Mouse (Mus musculus) lung, adult 2 months (tissue): Measurements from ENCODE around the gene Bbs5. TPM values are rescaled to one million over a fixed set of nuclear protein-coding genes. Genes with fewer than 3 reads are reported as not detected.
"Not testable (repeated sequence)": the region's sequence is repeated elsewhere in the genome, so short reads cannot be mapped to it uniquely, and the experiment has no call there.

Experiments
- DNase-seq: peaks from one replicate; pipeline ENCODE4 v3.0.0; 2022
- H3K4me1 ChIP-seq: fragments of 200-500 bp; 2 replicates; pipeline ENCODE4 v1.6.1; 2011; ENCODE audit warnings: low read length; ENCODE audit not compliant: control insufficient read depth, insufficient read depth
- H3K4me3 ChIP-seq: fragments of 200-500 bp; replicated peaks from 2 replicates; pipeline ENCODE3; 2011; ENCODE audit warnings: low read depth, mild to moderate bottlenecking, control low read depth, low read length; ENCODE audit errors: extremely low read depth
- CTCF ChIP-seq: fragments of 200-500 bp; IDR thresholded peaks from 2 replicates; pipeline ENCODE4 v1.5.1; 2011; ENCODE audit warnings: mild to moderate bottlenecking, low read length, control low read depth; ENCODE audit not compliant: insufficient read depth
- POLR2A ChIP-seq: fragments of 200-500 bp; IDR thresholded peaks from 2 replicates; pipeline ENCODE4 v1.6.1; 2011; ENCODE audit warnings: low read depth, mild to moderate bottlenecking, control low read depth, low read length, borderline replicate concordance; ENCODE audit errors: extremely low read depth
- WGBS: fragments of 180-500 bp; shearing (Covaris S2); methylation state at CpG from one replicate; pipeline ENCODE4 v1.1.7; 2018; 5-methylcytosine and 5-hydroxymethylcytosine counted together
- polyA plus RNA-seq: library from polyadenylated mRNA; depleted of rRNA; stranded (reverse); fragments of >200 nt; gene quantifications from 2 replicates; pipeline ENCODE4 v1.2.3, GENCODE M21; 2012

Gene Bbs5
- polyA plus RNA-seq, 1 experiment = 2.2 TPM

DNA sequence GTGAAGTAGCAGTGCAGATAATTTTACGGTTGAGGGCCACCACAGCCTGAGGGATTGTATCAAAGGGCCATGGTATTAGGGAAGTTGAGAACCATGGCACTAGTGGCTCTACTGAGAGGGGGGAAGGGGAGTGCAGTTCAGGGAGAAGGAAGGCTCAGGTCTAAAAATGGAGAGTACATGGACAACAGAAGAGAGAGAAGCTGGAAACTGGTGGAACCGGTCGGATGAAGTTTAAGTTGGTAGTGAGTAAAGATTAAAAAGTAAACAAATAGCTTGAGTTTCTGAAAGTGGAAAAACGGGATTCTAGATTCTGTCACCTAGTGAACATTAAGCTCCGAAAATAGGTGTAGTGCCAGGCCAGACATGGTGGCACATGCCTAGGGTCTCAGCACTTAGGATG is 16.2 kb upstream of the Bbs5 start:
- DNase-seq = peak; percentile 32
- WGBS = 71% methylated on average over 5 of the region's 5 CpGs
- TF ChIP-seq CTCF (no peak), POLR2A (no peak)
- no peaks in the 10 kb centered on the region; the same call in 1 of the 2 replicates for H3K4me1 ChIP-seq
- H3K4me3 ChIP-seq = no peak overlapping the region

DNA sequence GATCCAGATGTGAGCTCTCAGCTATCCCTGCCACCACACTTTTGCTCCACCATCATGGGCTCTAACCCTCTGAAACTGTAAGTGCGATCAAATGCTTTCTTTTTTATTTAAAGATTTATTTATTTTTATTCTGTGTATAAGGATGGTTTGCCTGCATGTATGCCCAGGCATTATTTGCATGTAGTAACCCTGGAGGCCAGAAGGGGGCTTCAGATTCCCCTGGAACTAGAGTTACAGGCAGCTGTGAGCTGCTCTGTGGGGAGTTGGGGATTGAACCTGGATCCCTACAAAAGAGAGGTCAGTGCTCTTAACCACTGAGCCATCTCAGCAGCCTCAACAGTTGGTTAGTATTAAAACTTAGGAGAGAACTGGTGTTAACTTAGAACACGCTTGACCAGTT is 15.5 kb upstream of the Bbs5 start:
- TF ChIP-seq POLR2A (no peak), CTCF (no peak)
- WGBS = 82% methylated on average over 2 of the region's 2 CpGs
- no peaks in the 10 kb centered on the region; the same call in 1 of the 2 replicates for H3K4me1 ChIP-seq
- DNase-seq = no peak
- no peak overlapping the region for H3K4me3 ChIP-seq

DNA sequence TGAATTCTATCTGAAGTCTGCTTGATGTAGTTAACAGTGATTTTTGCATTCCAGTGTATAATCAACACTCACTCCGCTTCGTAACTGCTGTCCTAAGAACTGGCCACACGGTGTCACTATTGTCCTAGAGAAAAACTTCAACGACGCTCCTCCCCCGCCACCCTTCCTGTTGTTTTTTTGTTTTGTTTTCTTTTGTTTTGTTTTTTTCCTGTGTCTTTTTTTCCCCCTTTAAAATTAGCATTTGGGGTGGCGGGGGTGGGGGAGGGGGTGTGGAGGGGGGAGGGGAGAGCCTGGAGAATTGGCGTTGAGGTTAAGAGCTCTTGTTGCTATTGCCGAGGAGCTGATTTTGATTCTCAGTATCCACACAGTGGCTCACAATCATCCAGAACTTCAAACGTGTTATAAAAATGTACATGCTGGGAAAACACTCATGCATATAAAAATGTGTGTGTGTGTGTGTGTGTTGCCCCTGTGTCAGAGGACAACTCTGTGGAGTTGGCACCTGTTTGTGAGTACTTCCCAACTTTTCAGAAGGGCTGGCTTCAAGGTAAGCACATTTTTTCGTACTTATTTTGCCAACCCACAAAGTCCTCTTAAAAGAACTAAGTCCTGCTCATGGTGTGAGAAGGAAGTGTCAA is 11.8 kb upstream of the Bbs5 start:
- DNase-seq = peak; percentile 40
- TF ChIP-seq POLR2A = no peak
- peak; percentile 53 for TF ChIP-seq CTCF
- Histone ChIP-seq H3K4me1 (no peaks in the 10 kb centered on the region; the same call in 1 of the 2 replicates), H3K4me3 (no peak overlapping the region)
- 6% methylated on average over 11 of the region's 11 CpGs for WGBS

DNA sequence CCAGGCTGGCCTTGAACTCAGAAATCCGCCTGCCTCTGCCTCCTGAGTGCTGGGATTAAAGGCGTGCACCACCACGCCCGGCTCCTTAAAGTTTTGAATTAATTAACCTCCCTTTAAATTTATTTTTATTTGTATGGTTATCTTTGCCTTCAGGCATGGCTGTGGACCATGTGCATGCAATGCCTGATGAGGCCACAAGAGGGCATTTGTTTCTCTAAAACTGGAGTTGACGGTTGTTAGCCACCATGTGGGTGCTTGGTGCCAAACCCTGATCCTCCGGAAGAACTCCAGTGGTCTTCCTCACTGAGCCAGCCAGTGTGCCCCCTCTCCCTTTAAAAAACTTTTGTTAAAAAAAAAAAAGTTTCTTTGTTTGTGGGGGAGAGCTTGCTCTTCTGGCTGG is 11.2 kb upstream of the Bbs5 start:
- peak; percentile 58 for DNase-seq
- no peak overlapping the region for H3K4me3 ChIP-seq
- no peaks in the 10 kb centered on the region; the same call in 1 of the 2 replicates for H3K4me1 ChIP-seq
- 68% methylated on average over 6 of the region's 6 CpGs for WGBS
- TF ChIP-seq CTCF (peak; percentile 51), POLR2A (no peak)

DNA sequence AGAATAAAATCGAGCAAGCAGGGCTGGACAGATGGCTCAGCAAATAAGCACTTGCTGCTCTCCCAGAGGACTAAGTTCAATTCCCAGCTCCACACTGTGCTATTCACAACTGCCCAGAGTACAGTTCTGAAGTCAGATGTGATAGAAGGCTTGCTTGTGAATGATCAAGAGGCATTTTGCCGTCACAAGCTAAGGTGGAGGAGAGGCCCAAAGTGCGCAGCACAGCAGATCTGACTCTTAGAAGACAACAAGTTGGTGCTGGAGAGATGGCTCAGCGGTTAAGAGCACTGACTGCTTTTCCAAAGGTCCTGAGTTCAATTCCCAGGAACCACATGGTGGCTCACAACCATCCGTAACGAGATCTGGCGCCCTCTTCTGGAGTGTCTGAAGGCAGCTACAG is 9.0 kb upstream of the Bbs5 start:
- not testable (repeated sequence) for H3K4me3 ChIP-seq, H3K4me1 ChIP-seq, DNase-seq
- WGBS = 71% methylated on average over 7 of the region's 7 CpGs

DNA sequence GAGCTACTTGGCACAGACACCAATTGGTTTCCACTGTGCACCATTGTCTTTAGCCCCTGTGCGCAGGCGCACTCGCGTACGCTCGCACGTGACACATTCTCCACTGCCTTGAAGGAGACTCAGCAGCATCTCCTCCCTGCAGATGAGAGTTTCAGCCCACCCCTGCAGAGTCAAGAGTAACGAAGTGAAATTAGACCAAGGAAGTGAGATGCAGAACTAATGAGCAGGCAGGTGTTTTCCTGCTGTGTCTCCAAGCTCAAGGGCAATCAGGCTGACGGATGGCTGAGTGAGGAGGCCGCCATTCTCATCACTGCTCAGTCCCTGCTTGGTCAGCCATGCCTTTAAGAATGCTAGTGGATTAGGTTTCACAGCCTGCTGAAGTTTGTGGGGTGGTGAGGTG is 6.9 kb upstream of the Bbs5 start:
- H3K4me3 ChIP-seq = no peak overlapping the region
- DNase-seq = no peak
- TF ChIP-seq CTCF = no peak
- H3K4me1 ChIP-seq = no peaks in the 10 kb centered on the region
- WGBS = 58% methylated on average over 10 of the region's 10 CpGs

DNA sequence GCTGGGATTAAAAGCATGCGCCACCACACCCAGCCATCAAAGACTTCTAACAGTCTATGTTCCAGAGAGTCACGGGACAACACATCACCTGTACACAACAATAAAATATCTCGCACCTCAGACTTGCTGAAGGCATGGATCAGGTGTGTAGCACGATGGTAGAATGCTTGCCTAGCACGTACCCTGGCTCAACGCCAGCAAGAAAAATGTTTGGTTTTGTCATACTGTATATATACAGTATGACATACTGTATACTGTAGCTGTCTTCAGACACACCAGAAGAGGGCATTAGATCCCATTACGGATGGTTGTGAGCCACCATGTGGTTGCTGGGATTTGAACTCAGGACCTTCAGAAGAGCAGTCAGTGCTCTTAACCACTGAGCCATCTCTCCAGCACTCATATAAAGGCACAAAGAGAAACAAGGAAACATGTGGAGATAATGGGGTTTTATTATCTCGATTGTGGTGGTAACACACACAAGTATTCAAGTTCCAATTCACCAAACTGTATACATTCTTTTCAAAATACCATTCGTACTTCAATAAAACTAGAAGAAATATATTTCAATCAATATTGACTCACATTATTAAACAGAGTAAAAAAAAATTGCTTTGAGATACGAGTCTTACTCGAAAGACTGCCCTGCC is 1.9 kb upstream of the Bbs5 start:
- WGBS = 82% methylated on average over 11 of the region's 11 CpGs
- H3K4me3 ChIP-seq = no peak overlapping the region
- no peaks in the 10 kb centered on the region; the same call in 1 of the 2 replicates for H3K4me1 ChIP-seq
- DNase-seq = no peak
- TF ChIP-seq CTCF (no peak), POLR2A (no peak)

DNA sequence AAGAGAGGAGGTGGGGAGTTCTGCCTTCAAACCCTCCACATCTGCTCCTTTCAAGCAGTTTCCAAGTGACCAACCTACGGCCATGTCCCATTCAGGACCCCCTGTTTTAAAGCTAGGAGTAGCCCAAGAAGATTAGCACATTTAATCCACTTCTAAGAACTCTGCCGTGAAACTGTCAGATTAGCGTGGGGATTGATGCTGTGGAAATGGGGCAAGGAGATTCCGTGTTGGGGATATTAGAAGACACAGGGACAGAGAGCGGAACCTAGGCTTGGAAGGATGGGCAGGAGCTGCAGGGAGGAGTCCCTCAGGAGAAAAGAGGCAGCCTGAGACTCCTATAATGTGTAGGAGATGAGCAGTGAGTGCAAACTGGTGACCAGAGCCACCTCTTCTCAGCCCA is 2.7 kb downstream of the Bbs5 start:
- no peak overlapping the region for H3K4me3 ChIP-seq
- H3K4me1 ChIP-seq = no peaks in the 10 kb centered on the region; the same call in 1 of the 2 replicates
- 92% methylated on average over 5 of the region's 5 CpGs for WGBS
- DNase-seq = no peak
- TF ChIP-seq CTCF (no peak), POLR2A (no peak)

DNA sequence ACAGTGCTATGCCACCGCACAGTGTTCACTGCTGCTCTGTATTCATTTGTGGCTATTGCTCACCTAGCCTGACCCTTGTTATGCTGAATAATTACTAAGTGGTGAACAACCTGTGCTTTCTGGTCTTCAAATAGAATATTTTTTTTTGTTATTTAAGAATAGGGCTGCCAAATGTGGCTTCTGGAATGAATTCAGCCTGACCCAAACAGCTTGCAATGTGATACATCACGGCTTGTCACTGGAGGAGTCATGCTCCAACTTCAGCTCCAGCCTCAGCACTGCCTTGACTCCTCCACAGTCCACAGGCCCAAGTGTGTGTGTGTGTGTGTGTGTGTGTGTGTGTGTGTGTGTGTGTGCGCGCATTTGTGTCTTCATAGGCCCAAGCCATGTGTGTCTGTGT is 12.4 kb downstream of the Bbs5 start:
- WGBS = 85% methylated on average over 4 of the region's 4 CpGs

DNA sequence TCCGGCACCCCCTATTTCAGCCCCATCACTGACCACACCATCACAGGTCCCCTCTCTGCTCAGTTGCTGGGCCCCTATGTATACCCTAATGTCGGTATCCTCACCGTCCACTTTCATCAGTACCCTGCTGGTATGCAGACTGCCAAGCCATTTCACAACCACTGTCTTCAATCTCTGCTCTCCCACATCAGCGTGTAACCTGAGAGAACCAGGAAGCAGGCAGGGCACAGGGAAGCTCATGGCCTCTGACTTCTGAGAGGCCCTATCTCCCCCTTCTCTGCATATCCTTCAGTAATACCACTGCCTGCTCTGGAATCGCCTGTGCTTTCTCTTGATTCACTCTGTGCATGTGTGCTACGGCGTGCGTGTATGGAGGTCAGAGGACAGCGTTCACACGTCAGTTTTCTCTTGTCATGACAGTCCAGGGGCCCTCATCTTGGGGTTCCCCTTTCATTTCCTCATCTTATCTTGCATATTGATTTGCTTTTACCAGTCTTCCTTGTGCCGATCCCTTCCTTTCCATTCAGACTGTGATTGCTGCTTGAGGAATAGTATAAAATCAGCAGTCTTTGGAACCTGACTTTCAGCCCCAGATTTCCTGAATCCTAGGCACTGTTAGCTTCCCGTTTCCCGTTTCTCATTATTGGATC is 17.0 kb downstream of the Bbs5 start:
- Histone ChIP-seq H3K4me1 (no peaks in the 10 kb centered on the region), H3K4me3 (no peak overlapping the region)
- TF ChIP-seq POLR2A = no peak
- no peak for TF ChIP-seq CTCF
- 72% methylated on average over 13 of the region's 13 CpGs for WGBS
- no peak for DNase-seq

More for the DNA sequence above, 12.4 kb downstream of the Bbs5 start:
- H3K4me1 ChIP-seq = no peaks in the 10 kb centered on the region
- no peak overlapping the region for H3K4me3 ChIP-seq
- TF ChIP-seq POLR2A (no peak), CTCF (no peak)
- DNase-seq = no peak
